Mouse (Mus musculus) hematopoietic multipotent progenitor cell, adult 10-12 weeks (in vitro differentiated cells): ENCODE data around the gene Gm8024. TPM values are rescaled to one million over a fixed set of nuclear protein-coding genes. Genes with fewer than 3 reads are reported as not detected.

Experiments
- polyA plus RNA-seq: library from polyadenylated mRNA; stranded (reverse); fragments of >175 nt; gene quantifications from 2 replicates; pipeline ENCODE4 v1.2.3, GENCODE M21; 2012; ENCODE audit warnings: low replicate concordance

The Gm8024 gene
- not detected in 2 replicates for polyA plus RNA-seq

DNA sequence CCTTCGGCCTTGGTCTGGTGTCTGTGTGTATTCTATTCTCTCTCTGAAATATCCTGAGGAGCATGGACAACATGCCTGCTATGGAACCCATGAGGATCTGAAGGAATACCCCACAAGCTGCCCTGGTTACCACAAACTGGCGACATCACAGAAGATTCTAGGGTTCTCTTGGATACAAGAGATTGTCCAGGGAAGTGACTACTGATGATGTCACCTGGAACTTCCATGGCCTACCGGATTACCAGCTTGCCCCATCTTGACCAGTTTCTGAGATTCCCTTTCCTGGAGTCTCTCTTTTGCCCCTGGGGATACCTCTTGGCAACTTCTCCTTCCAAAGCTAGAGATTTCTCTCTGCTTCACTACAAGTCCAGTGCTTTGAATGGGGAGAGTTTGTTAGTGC is at the start of gene Gm8024:
TSS of gene Gm8024 (minus strand) at position 101 of the 400 bp plus-strand sequence.

GRCm38 (mm10) chr14:42502249-42502648 is 21.8 kb downstream of the Gm8024 start, which contains the start of gene Gm8020:
Gene Gm8020 (minus strand): TSS chr14:42502349.

Other genes starting within 250 kb of the Gm8024 start
- gene Gm9611, start 226.9 kb downstream of the Gm8024 start, polyA plus RNA-seq: not detected in 2 replicates
- gene Gm7995, start 214.1 kb downstream of the Gm8024 start, polyA plus RNA-seq: not detected in 2 replicates
- gene Gm8005, start 84.6 kb downstream of the Gm8024 start, polyA plus RNA-seq: not detected in 2 replicates
- gene Gm8011, start 60.4 kb downstream of the Gm8024 start, polyA plus RNA-seq: not detected in 2 replicates
- gene Gm8020, start 21.9 kb downstream of the Gm8024 start, polyA plus RNA-seq: not detected in 2 replicates
- not detected in 2 replicates for gene Gm17124, start 75.6 kb upstream of the Gm8024 start, polyA plus RNA-seq
- not detected in 2 replicates for gene Gm3633, start 117.6 kb upstream of the Gm8024 start, polyA plus RNA-seq
- not detected in 2 replicates for gene Gm10378, start 131.7 kb upstream of the Gm8024 start, polyA plus RNA-seq
- not detected in 2 replicates for gene Gm3015, start 244.5 kb upstream of the Gm8024 start, polyA plus RNA-seq